Mouse (Mus musculus): ENCODE data around the gene Naa11.

GRCm38 (mm10) chr5:97384399-97384798 is 7.8 kb downstream of the Naa11 start:
- TF ChIP-seq CTCF (IDR thresholded peaks at IDR 0.05; ENCODE audit: low read depth) (no peak), EP300 (IDR thresholded peaks at IDR 0.05; ENCODE audit: low read depth) (no peak)
